Mouse (Mus musculus) v-Abl transformed pro-B cells (cell line): ENCODE results near the gene Mertk.

Experiments
- in situ Hi-C, 2 experiments: fragments of 400-800 bp; cut with MboI; formaldehyde crosslinking; loops; one replicate each; pipeline ENCODE4 v1.15.1; 2025; ENCODE audit not compliant: unreplicated experiment in 2 of 2

Gene Mertk

DNA sequence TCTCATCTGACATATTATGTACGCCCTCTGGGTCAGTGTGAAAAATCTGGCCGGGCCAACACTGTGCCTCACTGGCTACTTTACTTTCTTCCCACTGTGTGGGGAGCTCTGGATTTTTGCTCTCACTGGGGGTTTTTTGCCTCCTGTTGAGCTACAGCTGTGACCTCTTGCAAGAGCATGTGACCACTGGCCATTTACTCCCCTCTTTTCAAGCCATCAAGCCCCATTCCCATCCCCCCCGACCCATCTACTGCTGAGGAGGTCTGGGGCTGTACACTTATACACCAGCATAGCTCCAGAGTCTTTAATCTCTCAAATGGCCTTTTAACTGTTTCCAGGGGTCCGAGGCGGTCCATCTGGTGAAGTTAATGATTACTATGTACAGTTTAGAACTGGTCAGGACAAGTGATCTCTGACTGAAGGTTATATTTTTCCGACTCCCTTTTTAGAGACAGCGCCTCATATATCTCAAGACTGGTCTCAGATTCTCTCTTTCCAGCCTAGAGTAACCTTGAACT is 16.0 kb downstream of the Mertk start:
- in situ Hi-C loops = no loop called here

DNA sequence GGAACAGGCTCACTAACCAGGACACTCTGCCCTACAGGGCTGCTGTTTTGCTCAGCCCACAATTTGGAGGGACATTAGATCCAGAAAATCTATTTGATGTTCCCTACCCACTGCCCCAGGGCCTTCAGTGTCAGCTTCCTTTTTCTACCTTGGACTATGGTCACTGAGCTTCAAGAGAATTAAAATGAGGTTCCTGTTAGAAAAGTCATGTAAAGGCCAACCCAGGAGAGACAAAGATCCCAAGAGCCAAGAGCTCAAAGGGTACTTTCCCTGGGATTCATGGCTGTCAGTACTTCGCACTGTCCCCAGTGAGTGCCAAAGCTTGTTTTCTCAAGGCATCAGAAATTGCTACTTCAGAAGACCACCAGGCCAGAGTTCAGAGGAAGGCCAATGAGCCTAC is 17.2 kb downstream of the Mertk start:
- in situ Hi-C loops = no loop called here

DNA sequence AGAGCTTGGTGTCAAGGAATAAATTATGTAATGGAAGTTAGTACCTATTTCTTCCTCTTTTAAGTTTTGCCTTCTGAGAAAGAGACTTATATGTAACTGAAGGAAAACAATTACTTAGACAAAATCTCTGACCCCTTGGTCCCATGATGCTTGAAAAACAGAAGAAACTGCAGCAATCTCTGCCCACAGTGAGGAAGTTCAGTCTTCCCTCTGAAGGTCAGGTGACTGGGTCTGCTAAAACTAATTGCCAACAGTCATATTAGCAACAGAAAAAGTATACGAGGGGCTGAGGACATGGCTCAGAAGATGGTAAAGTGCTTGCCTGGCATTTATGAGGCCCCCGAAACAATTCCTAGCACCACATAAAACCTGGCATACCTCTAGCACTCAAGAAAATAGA is 20.6 kb downstream of the Mertk start:
- in situ Hi-C loops = no loop called here

DNA sequence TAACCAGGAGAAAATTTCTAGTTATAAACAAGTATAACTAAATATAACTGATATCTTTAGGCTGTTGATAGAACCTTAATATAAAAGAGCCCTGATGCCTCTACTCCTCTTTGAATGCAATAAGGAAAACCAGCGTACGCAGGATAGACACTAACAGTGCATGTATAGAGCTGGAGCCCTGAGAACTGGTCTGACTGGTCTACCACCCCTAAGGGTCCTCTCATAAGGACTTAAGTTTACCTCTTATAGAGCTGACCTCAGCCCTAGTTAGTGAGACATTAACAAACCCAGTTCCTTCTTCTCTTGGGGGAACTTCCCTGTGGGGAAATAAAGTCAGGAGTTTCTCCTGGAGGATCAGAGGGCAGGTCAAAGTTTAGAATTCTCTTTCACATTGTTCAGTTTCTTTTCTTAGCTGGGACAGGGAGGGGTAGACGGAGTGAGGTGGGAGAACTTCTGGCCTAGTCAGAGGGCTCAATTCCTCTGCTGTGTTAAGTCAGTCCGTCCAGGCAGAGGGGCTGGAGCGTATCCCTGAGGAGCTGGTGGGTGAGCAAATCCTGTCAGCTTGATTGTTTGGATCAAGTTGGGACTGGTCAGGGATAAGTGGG is 23.5 kb downstream of the Mertk start:
- in situ Hi-C loops = no loop called here

DNA sequence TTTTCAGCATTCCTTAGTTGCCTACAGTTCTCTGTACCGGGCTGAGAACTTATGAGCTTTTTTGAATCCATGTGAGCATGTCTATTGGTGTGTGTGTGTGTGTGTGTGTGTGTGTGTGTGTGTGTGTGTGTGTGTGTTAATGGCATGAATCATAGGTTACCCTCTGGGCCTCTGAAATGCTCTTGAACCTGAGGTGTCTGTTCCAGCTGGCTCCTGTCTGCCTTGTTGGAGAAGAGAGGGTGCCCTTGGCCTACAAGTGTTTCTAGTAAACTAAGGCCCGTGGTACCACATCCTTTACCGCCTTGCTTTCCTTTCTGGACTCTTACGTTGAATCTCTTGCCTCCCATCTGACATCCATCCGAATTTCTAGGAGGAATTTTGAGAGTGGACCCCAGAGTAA is 27.3 kb downstream of the Mertk start:
- in situ Hi-C loops = no loop called here

DNA sequence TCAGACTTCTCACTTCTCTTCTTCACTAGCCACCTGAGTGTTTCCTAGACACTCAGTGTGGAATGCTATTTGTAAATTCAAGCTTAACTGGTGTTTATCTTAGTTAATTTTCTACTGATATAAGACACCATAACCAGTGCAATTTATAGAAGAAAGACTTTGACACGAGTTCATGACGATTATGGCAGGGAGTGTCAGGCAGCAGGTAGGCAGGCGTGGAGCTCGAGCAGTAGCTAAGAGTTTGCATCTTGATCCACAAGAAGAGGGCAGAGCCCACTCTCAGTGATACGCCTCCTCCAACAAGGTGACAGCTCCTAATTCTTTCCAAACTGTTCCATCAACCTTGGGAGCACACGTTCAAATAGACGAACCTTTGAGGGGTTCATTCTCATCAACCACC is 27.9 kb downstream of the Mertk start:
- in situ Hi-C loops = no loop called here

DNA sequence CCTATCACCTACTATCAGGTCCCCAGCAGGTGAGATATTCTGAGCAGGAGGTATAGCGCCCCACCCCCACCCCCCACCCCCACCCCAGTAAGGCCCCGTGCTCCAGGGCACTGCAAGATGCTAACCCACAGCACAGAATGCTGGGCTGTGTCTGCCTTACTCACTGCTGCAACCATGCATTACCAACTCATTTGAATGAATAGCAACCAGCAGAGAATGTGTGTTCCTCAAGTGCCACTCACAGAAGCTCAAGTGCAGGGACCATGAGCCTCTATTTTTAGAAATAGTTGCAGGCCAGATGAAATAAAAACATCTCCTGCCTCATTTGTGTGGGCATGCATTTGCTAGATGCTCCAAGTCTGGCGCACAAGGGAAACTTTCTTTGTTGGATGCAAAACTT is 28.8 kb downstream of the Mertk start:
- in situ Hi-C loops = no loop called here

DNA sequence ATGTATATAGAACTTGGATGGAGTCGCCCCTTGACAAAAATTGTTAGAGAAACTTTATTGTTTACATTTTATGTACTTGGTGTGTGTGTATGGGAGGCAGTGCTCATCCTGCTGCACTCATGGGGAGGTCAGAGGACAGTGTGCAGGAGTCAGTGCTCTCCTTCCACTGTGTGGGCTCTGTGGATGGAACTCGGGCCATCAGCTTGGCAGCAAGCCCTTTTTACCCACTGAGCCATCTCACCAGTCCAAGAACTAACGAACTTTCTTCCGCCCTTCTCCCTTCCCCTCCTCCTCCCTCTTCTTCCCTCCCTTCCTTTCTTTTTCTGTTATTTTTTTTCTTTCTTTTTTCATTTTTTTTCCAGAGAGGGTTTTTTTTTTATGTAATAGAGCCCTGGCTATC is 29.3 kb downstream of the Mertk start:
- in situ Hi-C loops = no loop called here

DNA sequence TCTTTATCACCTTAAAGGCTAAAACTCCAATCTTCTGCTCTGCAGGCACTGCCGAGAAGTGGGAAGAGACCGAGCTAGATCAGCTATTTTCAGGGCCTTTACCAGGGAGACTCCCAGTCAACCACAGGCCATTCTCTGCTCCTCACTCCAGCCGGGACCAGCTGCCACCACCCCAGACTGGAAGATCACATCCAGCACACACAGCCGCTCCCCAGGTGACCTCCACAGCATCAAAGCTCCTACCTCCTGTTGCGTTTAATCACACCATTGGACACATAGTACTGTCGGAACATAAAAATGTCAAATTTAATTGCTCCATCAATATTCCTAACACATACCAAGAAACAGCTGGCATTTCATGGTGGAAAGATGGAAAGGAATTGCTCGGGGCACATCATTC is 30.4 kb downstream of the Mertk start:
- in situ Hi-C loops = no loop called here

DNA sequence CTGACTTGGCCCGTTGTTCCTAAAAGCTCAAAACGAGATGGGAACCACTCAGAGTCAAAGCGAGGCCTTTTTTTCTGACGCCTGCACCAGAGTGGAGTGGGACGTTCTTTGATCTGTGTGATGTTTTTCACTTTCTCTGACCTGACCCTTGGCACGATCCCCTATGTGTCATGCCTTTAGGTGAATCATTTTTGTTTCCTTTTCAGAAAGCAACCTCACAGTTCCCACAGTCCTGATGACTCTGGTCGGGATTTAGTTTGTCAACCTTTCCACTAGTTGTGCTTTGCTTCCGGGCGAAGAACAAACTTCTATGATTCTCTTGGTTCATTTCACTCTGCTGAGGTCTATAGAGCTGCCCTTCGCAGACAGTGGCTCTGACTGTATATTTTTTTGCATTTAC is 32.8 kb downstream of the Mertk start:
- in situ Hi-C loops = no loop called here

DNA sequence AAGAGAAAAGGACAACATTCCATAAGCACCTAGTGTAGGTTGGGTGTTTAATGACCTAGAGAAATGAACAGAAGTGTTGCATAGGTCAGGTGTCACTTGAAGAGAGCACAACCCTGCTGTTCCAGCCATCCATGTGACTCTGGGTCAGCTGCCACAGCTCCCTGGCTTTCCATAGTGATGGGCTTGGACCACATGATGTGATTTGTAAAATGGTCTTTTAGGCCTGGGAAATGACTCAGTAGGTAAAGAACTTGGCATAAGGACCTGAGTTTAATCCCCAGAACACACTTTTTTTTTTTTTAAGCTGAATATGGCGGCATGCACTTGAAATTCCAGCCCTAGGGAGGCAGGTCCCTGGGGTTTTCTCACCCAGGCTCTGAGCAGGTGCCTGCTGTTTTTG is 33.2 kb downstream of the Mertk start:
- in situ Hi-C loops = no loop called here

DNA sequence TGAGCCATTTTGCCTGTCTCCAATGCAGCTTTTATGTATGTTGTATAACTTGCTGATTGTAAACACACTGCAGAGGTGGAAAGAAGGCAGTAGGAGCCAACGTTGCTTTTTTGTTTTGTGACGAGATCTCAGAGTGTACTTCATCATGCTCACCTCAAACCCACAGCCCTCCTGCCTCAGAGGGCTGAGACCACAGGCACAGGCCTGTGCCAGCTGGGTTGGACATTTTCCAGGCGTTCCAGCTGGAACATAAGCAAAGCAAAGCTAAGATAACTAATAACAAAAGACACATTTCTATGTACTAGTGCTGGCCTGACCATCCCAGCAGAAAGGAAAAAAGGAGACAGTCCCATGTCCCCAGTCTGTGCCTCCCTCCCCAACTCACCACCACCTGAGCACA is 36.3 kb downstream of the Mertk start:
- in situ Hi-C loops = no loop called here

DNA sequence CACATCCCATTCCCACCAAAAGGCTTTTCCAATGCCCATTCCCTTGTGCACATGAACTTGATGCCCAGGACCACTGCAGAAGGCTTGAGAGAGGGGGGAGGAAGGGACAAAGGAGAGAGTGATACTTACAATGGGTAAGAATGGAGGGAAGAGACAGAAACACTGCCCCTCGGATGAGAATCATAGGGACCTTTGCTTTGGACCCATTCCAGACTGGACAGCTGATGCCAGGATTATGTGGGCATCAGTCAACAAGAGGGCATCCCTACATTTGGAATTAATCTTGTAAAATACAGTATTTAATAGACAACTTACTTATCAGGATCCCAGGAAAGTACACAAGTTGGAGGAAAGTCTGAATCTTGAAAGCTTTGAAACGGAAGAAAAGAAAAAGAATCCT is 38.3 kb downstream of the Mertk start:
- in situ Hi-C loops = no loop called here

DNA sequence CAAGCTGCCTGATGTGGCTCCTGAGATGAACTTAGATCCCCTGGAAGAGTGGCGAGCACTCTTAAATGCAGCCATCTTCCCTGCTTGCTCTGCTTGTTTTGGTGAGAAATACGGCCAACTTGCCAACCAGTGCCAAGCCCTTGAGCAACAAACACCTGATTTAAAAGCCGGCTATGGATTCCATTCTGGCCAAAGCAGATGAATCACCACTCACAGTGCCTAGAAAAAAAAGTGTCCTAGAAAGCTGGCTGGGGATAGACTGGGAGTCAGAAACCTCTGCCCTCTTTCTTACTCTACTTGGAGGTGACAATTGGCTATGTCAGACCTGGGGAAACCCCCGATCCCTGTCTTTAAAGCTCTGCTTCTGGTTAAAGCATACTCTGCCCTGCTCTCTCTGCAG is 39.0 kb downstream of the Mertk start:
- in situ Hi-C loops = no loop called here

DNA sequence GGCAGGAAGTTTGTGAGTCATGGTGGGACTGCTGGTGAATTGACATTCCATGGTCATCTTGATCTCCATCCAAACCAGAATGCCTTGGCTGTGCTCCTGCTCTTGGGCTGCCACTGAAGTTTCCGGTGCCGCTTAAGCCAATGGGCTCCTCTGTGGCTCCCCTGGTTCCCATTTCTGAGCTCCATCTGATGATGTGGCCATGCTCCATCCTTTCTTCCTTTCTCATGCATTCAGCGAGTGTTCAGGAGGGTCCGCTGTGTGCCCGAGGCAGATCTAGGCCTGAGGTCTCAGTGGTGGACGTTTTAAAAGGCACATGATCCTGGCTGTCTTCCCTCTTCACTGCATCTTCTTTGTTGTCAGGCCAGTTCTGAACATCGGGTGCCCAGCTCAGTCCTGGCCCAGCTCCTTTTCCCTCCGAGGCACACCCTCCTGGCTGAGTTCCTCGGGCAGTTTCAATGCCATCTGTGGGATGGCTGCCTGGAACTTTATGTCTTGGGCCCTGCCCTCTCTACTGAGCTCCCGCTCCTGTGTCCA is 40.0 kb downstream of the Mertk start:
- in situ Hi-C loops = no loop called here

DNA sequence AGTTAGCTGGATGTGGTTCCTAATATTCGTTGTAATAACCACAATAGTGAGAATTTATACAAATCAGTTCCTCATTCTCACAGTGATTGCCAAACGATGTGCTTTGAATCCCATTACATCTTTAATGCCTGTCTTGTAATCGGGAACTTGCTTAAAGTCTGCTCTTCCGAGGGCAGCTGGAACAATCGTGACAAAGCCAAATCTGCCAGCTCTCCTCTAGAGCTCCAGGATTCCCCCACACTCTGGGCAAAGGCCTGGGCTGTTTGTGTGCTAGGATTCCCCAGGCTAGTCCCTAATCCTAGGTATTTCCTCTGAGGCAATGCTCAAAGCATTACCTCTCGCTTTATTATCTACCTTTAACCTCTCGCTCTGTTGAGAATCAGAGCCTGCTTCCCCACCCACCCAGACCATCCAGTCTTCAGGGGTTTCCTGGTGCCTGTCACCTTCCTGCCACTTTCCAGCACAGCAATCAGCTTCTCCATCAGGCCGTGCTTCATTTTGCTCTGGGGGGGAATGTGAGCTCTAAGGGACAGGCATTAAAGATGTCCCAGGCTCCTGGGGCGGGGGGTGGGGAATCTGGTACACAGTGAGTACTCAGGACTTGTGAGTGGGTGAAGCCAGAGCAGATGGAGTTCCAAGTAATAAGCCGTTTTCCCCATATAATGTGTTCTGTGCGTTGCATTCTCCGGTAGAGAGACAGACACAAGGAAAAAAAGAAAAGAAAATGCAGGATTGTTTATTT is 47.3 kb downstream of the Mertk start:
- in situ Hi-C loops = no loop called here

DNA sequence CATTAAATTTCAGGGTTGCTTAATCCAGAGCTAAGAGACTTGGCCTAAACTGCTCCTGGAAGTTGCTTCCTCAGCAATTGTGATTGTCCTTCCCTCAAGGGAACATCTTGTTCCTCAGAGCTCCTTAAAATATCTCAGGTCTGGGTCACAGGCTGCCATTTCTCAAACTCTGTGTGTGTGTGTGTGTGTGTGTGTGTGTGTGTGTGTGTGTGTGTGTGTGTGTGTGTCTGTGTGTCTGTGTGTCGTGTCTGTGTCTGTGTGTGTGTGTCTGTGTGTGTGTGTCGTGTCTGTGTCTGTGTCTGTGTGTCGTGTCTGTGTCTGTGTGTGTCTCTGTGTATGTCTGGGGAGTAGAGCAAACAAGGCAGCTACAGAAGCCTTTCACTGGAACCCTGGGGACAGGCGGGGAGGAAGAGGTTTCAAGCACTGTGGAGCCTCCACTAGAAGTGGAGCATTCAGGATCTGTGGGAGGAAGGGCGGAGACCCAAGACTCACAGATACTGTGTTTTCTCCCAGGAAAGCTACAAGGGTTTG is 47.9 kb downstream of the Mertk start:
- in situ Hi-C loops = no loop called here

DNA sequence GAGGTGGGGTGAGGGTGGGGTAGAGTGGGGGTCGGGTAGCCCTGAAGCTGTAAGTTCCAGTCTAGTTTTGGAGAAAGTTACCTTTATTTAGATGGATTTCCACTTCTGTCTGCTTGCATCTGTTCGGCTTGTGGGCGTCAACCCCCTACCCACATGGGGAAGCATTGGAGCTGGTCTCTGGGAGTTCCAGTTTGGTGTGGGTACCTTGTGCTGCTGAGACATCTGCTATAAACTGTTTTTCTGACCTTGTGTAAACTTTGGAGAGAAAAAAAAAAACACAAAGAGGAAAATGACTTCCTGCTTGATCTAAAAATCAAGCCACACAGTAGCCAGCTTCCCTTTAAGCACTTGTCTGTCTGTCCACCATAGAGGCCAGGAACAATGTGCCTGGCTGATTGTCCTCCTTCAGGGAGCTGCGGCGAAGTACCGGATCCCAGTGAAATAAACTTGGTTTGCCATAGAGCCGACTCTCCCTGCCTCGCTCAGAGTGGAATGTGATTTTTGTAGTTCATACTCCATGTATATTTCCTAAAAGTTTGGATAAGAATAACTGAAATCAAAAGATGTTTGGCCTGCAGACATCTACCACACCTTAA is 48.8 kb downstream of the Mertk start:
- in situ Hi-C loops = no loop called here

DNA sequence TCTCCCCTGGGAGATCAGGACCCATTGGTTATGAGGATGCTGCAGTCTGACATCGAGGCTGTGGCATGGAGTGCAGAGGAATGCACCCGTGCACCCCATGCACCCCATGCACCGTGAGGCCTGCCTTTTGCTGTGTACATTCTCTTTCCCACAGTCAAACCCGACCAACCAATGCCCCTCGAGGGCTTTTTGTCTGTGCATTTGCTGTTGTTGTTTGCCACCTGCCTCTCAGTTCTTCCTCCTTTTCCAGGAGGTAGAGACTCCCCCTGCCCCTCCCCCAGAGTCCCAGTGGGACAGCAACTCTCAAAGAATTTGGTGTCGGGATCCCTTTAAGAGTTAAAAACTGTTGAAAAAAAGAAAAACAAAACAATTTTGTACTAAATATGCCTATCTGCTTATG is 49.4 kb downstream of the Mertk start:
- in situ Hi-C loops = no loop called here

DNA sequence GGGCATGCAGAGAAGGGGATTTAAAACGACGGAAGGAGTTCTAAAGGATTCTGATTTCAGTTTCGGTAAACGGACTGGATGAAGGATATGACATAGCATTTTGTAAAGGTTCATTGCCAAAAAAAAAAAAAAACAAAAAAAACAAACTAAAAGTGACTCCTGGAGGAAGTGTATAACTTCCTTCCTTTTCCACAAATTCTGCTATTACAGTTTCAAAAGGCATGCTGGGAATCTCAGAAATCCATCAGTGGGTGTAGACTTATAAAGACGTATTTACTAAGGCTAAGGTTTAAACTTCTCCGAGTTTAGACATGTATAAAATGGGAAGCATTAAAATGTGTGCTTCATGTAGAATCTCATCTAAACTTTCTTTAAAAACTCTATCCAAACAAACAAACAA is 52.3 kb downstream of the Mertk start:
- in situ Hi-C loops = no loop called here

DNA sequence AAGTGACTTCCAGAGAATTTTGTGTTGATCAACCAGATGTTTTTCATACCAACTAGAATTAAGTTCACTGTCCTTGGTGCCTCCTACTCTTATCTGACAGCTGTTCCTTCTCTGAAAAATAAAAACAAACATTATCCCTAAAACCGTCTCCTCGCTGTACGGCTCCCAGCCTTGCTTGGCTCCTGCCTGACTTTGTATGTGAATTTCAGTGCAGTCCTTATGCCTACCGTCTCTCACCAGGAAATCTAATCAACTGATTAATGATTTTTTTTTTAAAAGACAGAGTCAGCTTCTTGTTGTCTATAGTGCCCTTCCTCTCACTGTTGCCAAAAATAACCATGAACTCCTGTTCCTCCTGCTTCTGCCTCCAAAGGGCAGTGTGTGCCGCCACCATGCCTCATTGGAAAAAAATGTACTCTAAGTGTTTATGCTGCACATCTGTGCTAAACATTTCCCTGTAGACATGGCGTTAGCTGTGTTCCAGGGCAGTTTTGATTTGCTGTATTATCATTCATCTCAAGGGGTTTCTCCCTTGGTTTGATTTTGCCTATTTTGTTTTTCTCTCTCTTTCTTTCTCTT is 54.6 kb downstream of the Mertk start:
- in situ Hi-C loops = no loop called here
